Mouse (Mus musculus) ES-E14 (cell line): ENCODE results near the gene Lrch4.

Experiments used
- CHD2 ChIP-seq: IDR thresholded peaks from 2 replicates; pipeline ENCODE4 v1.6.1; 2014; ENCODE audit warnings: mild to moderate bottlenecking, low read depth, low read length, inconsistent platforms
- ZC3H11A ChIP-seq: IDR thresholded peaks from 2 replicates; pipeline ENCODE4 v1.6.1; 2012; ENCODE audit warnings: low read depth, mild to moderate bottlenecking, inconsistent platforms, low read length, borderline replicate concordance
- ZNF384 ChIP-seq: IDR thresholded peaks from 2 replicates; pipeline ENCODE4 v1.6.1; 2012; ENCODE audit warnings: low read depth, low read length, inconsistent platforms

DNA sequence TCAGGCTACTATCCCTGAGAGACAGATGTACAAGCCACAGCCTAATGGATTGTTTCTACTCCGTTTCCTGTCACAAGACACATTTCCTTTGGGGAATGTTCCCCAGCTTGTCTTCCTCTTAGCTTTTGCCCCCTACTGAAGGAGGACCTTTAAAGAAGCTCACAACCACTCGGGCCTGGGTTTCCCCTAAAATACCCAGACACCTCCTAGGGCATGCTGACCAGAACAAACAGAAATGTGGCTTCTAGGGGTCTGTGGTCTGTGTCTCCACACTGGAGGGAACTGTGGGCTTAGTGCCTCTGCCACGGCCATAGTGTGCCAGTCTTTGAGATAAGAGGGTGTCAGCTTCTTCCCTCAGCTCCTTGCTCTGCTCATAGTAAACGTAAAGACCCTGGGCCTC, 2.7 kb downstream of the Lrch4 start:
- TF ChIP-seq CHD2 (no peak), ZNF384 (no peak), ZC3H11A (no peak)
